Mouse (Mus musculus) liver, embryonic 12.5 days (tissue): Measurements from ENCODE around the gene Lmod2. TPM values are rescaled to one million over a fixed set of nuclear protein-coding genes. Genes with fewer than 3 reads are reported as not detected.

Experiments
- ATAC-seq: fragments of 200-750 bp; cut with Nextera tagmentation; 2 replicates; pipeline ENCODE4 v1.8.0; 2017; ENCODE audit warnings: moderate number of reproducible peaks, mild to moderate bottlenecking, moderate library complexity
- H3K27ac ChIP-seq: fragments of 300-500 bp; sonication (generic); 2 replicates; pipeline ENCODE4 v1.5.1; 2016; ENCODE audit warnings: mild to moderate bottlenecking
- H3K27me3 ChIP-seq: fragments of 300-500 bp; sonication (generic); replicated peaks from 2 replicates; pipeline ENCODE4 v1.6.1; 2016; ENCODE audit warnings: mild to moderate bottlenecking, moderate library complexity
- H3K36me3 ChIP-seq: fragments of 300-500 bp; sonication (generic); 2 replicates; pipeline ENCODE4 v1.6.1; 2016; ENCODE audit warnings: mild to moderate bottlenecking, moderate library complexity
- H3K4me1 ChIP-seq: fragments of 300-500 bp; sonication (generic); 2 replicates; pipeline ENCODE4 v1.6.1; 2016
- H3K4me2 ChIP-seq: fragments of 300-500 bp; sonication (generic); 2 replicates; pipeline ENCODE4 v1.6.1; 2016; ENCODE audit warnings: mild to moderate bottlenecking, moderate library complexity
- H3K4me3 ChIP-seq: fragments of 300-500 bp; sonication (generic); 2 replicates; pipeline ENCODE4 v1.5.1; 2016; ENCODE audit warnings: mild to moderate bottlenecking, moderate library complexity
- H3K9ac ChIP-seq: fragments of 300-500 bp; sonication (generic); 2 replicates; pipeline ENCODE4 v1.6.1; 2016; ENCODE audit warnings: mild to moderate bottlenecking, moderate library complexity
- H3K9me3 ChIP-seq: fragments of 300-500 bp; sonication (generic); replicated peaks from 2 replicates; pipeline ENCODE4 v1.6.1; 2016; ENCODE audit warnings: mild to moderate bottlenecking, moderate library complexity
- WGBS: fragments of 180-500 bp; shearing (Covaris S2); methylation state at CpG from one replicate; pipeline ENCODE4 v1.1.7; 2016; ENCODE audit not compliant: insufficient replicate concordance; 5-methylcytosine and 5-hydroxymethylcytosine counted together
- polyA plus RNA-seq: library from polyadenylated mRNA; unstranded; fragments of >200 nt; fragmentation: Nextera tagmentation; extraction: Ambion mirVana; gene quantifications from 2 replicates; pipeline ENCODE4 v1.2.1, GENCODE M21; 2016

Gene Lmod2
- polyA plus RNA-seq, 1 experiment from 2014 or later: not detected

DNA sequence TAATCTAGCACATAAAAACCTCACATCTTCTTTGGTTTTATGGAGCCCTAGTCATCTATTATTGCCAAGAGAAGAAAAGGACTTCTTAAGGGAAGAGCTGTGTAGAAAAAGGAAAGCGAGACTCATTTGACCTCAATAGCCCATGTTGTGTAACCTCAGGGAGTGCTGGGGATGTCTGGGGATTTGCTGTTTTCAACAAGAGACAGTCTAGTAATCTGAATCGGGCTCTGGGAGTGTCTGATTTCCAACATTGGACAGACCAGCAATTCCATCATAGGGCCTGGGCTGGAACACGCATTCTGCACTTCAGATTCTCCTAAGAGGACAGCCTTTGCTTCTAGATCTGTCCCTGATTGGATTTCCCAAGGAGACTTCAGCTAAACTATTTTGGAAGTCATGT is 14.1 kb upstream of the Lmod2 start:
- Histone ChIP-seq H3K4me2 (no peak overlapping the region), H3K27ac (no peak overlapping the region)
- WGBS: 73% methylated on average over 3 of the region's 3 CpGs

DNA sequence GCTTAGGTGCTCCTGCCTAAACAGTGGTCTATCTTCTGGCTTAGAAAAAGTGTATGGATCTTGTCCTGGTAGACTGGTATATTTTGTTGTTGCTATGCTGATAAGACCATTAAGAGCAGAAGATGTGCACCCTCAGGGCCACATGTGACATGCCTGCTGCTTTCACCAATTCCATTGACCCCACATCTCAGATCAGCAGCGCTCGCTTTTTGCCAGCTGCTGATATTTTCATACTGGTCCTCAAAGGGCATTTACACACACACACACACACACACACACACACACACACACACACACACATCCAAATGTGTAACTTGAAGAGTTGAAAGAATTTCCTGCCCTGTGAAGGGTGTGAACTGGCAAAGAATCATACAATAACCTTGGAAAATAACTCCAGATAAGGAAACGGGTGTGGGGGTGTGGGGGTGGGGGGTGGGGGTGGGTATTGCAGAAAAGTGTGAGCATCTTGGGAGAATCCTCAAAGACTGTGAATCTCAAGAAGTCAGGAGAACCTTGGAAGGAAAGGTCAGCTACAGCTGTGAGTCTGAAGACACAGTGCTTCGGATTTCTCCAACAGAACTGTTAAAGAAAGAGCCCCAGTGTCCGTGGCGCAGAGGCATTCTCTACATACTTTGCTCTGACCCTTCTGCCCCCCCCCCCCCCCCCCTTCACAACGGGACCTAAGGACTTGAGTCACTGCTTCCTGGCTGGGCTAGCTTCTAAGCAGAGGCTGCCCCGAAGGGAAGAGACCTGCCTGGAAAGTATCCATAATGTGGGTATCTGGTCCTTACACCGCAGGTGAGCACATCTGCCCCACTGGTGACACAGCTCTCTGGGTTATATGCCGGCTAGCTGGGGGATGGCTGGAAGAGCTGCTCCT is 11.9 kb upstream of the Lmod2 start:
- no peak overlapping the region for H3K27ac ChIP-seq
- no peaks in the 10 kb centered on the region for H3K9me3 ChIP-seq
- H3K4me3 ChIP-seq: no peak overlapping the region
- no peaks in the 10 kb centered on the region for H3K27me3 ChIP-seq
- 51% methylated on average over 9 of the region's 10 CpGs for WGBS
- H3K9ac ChIP-seq: no peak overlapping the region
- no peak overlapping the region for H3K4me2 ChIP-seq
- ATAC-seq: no peak
- H3K36me3 ChIP-seq: no peaks in the 10 kb centered on the region
- peaks cover 3% of the 10 kb centered on the region; the same call in 1 of the 2 replicates for H3K4me1 ChIP-seq

More for the DNA sequence above, 14.1 kb upstream of the Lmod2 start:
- Histone ChIP-seq H3K27me3 (no peaks in the 10 kb centered on the region), H3K4me1 (peaks cover 3% of the 10 kb centered on the region; the same call in 1 of the 2 replicates), H3K9me3 (no peaks in the 10 kb centered on the region), H3K9ac (no peak overlapping the region), H3K4me3 (no peak overlapping the region), H3K36me3 (no peaks in the 10 kb centered on the region)
- no peak for ATAC-seq

GRCm38 (mm10) chr6:24586885-24587284 is 10.7 kb upstream of the Lmod2 start:
- Histone ChIP-seq H3K27me3 (no peaks in the 10 kb centered on the region), H3K9me3 (no peaks in the 10 kb centered on the region), H3K9ac (no peak overlapping the region), H3K4me2 (no peak overlapping the region), H3K4me1 (peaks cover 3% of the 10 kb centered on the region; the same call in 1 of the 2 replicates), H3K4me3 (no peak overlapping the region), H3K27ac (no peak overlapping the region), H3K36me3 (no peaks in the 10 kb centered on the region)
- ATAC-seq: no peak
- 32% methylated on average over 3 of the region's 3 CpGs for WGBS

GRCm38 (mm10) chr6:24590282-24590681 is 7.3 kb upstream of the Lmod2 start:
- peaks cover 3% of the 10 kb centered on the region; the same call in 1 of the 2 replicates for H3K4me1 ChIP-seq
- no peak for ATAC-seq
- no peaks in the 10 kb centered on the region for H3K36me3 ChIP-seq
- H3K4me3 ChIP-seq: no peak overlapping the region
- WGBS: 72% methylated on average over 5 of the region's 5 CpGs
- H3K4me2 ChIP-seq: no peak overlapping the region
- H3K27ac ChIP-seq: no peak overlapping the region
- no peaks in the 10 kb centered on the region for H3K27me3 ChIP-seq
- no peak overlapping the region for H3K9ac ChIP-seq
- H3K9me3 ChIP-seq: no peaks in the 10 kb centered on the region

- Histone ChIP-seq H3K36me3 (no peaks in the 10 kb centered on the region), H3K4me3 (no peak overlapping the region), H3K27ac (no peak overlapping the region), H3K9me3 (no peaks in the 10 kb centered on the region), H3K9ac (no peak overlapping the region), H3K4me2 (no peak overlapping the region), H3K27me3 (no peaks in the 10 kb centered on the region), H3K4me1 (peaks cover 3% of the 10 kb centered on the region; the same call in 1 of the 2 replicates)
- ATAC-seq: no peak
- 49% methylated on average over 10 of the region's 10 CpGs for WGBS
Observed at GRCm38 (mm10) chr6:24591525-24592218, 5.9 kb upstream of the Lmod2 start.

GRCm38 (mm10) chr6:24599179-24599578 is 1.6 kb downstream of the Lmod2 start:
- ATAC-seq: no peak
- Histone ChIP-seq H3K9ac (no peak overlapping the region), H3K36me3 (no peaks in the 10 kb centered on the region), H3K27me3 (no peaks in the 10 kb centered on the region), H3K4me2 (no peak overlapping the region), H3K4me1 (peaks cover 6% of the 10 kb centered on the region; the same call in 1 of the 2 replicates), H3K27ac (no peak overlapping the region), H3K9me3 (no peaks in the 10 kb centered on the region), H3K4me3 (no peak overlapping the region)
- WGBS: 76% methylated on average over 6 of the region's 6 CpGs

GRCm38 (mm10) chr6:24599639-24600038 is 2.1 kb downstream of the Lmod2 start:
- no peak overlapping the region for H3K27ac ChIP-seq
- WGBS: 73% methylated on average over 5 of the region's 5 CpGs
- H3K27me3 ChIP-seq: no peaks in the 10 kb centered on the region
- H3K9ac ChIP-seq: no peak overlapping the region
- H3K4me1 ChIP-seq: peaks cover 6% of the 10 kb centered on the region; the same call in 1 of the 2 replicates
- no peaks in the 10 kb centered on the region for H3K9me3 ChIP-seq
- no peak overlapping the region for H3K4me3 ChIP-seq
- H3K4me2 ChIP-seq: no peak overlapping the region
- H3K36me3 ChIP-seq: no peaks in the 10 kb centered on the region
- no peak for ATAC-seq

GRCm38 (mm10) chr6:24600134-24600533 is 2.6 kb downstream of the Lmod2 start:
- no peaks in the 10 kb centered on the region for H3K9me3 ChIP-seq
- H3K4me2 ChIP-seq: no peak overlapping the region
- no peak overlapping the region for H3K4me3 ChIP-seq
- WGBS: 59% methylated on average over 6 of the region's 6 CpGs
- no peaks in the 10 kb centered on the region for H3K36me3 ChIP-seq
- no peak for ATAC-seq
- no peaks in the 10 kb centered on the region for H3K27me3 ChIP-seq
- H3K27ac ChIP-seq: no peak overlapping the region
- H3K4me1 ChIP-seq: peaks cover 6% of the 10 kb centered on the region; the same call in 1 of the 2 replicates
- H3K9ac ChIP-seq: no peak overlapping the region

- H3K4me3 ChIP-seq: no peak overlapping the region
- H3K27ac ChIP-seq: no peak overlapping the region
- H3K9ac ChIP-seq: no peak overlapping the region
- no peaks in the 10 kb centered on the region for H3K27me3 ChIP-seq
- H3K4me1 ChIP-seq: peaks cover 6% of the 10 kb centered on the region; the same call in 1 of the 2 replicates
- H3K9me3 ChIP-seq: no peaks in the 10 kb centered on the region
- WGBS: 61% methylated on average over 4 of the region's 4 CpGs
- no peaks in the 10 kb centered on the region for H3K36me3 ChIP-seq
- ATAC-seq: no peak
- H3K4me2 ChIP-seq: no peak overlapping the region
Observed at GRCm38 (mm10) chr6:24600726-24601125, 3.2 kb downstream of the Lmod2 start.

- no peak overlapping the region for H3K4me2 ChIP-seq
- no peak for ATAC-seq
- no peaks in the 10 kb centered on the region for H3K9me3 ChIP-seq
- H3K36me3 ChIP-seq: no peaks in the 10 kb centered on the region
- H3K27me3 ChIP-seq: no peaks in the 10 kb centered on the region
- WGBS: 48% methylated on average over 1 of the region's 1 CpGs
- H3K27ac ChIP-seq: no peak overlapping the region
- no peak overlapping the region for H3K4me3 ChIP-seq
- H3K9ac ChIP-seq: no peak overlapping the region
- H3K4me1 ChIP-seq: peaks cover 6% of the 10 kb centered on the region; the same call in 1 of the 2 replicates
Observed at GRCm38 (mm10) chr6:24601668-24602067, 4.1 kb downstream of the Lmod2 start.

- H3K36me3 ChIP-seq: no peaks in the 10 kb centered on the region
- H3K9ac ChIP-seq: no peak overlapping the region
- peaks cover 6% of the 10 kb centered on the region; the same call in 1 of the 2 replicates for H3K4me1 ChIP-seq
- H3K4me2 ChIP-seq: no peak overlapping the region
- no peaks in the 10 kb centered on the region for H3K9me3 ChIP-seq
- no peaks in the 10 kb centered on the region for H3K27me3 ChIP-seq
- no peak overlapping the region for H3K4me3 ChIP-seq
- WGBS: 67% methylated on average over 3 of the region's 3 CpGs
- ATAC-seq: no peak
- H3K27ac ChIP-seq: no peak overlapping the region
Observed at GRCm38 (mm10) chr6:24602351-24602750, 4.8 kb downstream of the Lmod2 start.

GRCm38 (mm10) chr6:24602993-24603392 is 5.4 kb downstream of the Lmod2 start:
- Histone ChIP-seq H3K9me3 (no peaks in the 10 kb centered on the region), H3K27ac (no peak overlapping the region), H3K9ac (no peak overlapping the region), H3K4me3 (no peak overlapping the region), H3K36me3 (no peaks in the 10 kb centered on the region), H3K4me2 (no peak overlapping the region), H3K27me3 (no peaks in the 10 kb centered on the region), H3K4me1 (peaks cover 6% of the 10 kb centered on the region; the same call in 1 of the 2 replicates)
- WGBS: 60% methylated on average over 5 of the region's 5 CpGs
- ATAC-seq: no peak
